Mouse (Mus musculus) spleen, adult 2 months (tissue): ENCODE data around the gene Cacna1a. TPM values are rescaled to one million over a fixed set of nuclear protein-coding genes. Genes with fewer than 3 reads are reported as not detected.

Source experiments
- DNase-seq, 2 experiments: peaks; one replicate each; pipeline versions ENCODE4 v3.0.0 to v3.0.0-alpha.2; 2012 to 2021; ENCODE audit warnings: low spot score in 2 of 2, low read depth in 1 of 2
- H3K27ac ChIP-seq: fragments of 200-500 bp; 2 replicates; pipeline ENCODE4 v1.5.1; 2012; ENCODE audit warnings: low read length, inconsistent platforms; ENCODE audit not compliant: insufficient read depth
- H3K27me3 ChIP-seq: fragments of 200-500 bp; 2 replicates; pipeline ENCODE4 v1.6.1; 2012; ENCODE audit warnings: mild to moderate bottlenecking, moderate library complexity, low read length, inconsistent platforms; ENCODE audit not compliant: control insufficient read depth, insufficient read depth
- H3K36me3 ChIP-seq: fragments of 200-500 bp; 2 replicates; pipeline ENCODE4 v1.6.1; 2012; ENCODE audit warnings: mild to moderate bottlenecking, low read length, inconsistent platforms; ENCODE audit not compliant: control insufficient read depth, insufficient read depth
- H3K4me1 ChIP-seq: fragments of 200-500 bp; 2 replicates; pipeline ENCODE4 v1.6.1; 2011; ENCODE audit warnings: inconsistent platforms; ENCODE audit not compliant: control insufficient read depth, insufficient read depth, insufficient read length
- H3K4me3 ChIP-seq: fragments of 200-500 bp; 2 replicates; pipeline ENCODE4 v1.5.1; 2011; ENCODE audit warnings: mild to moderate bottlenecking, inconsistent platforms; ENCODE audit not compliant: insufficient read depth, insufficient read length; ENCODE audit errors: extremely low read depth
- CTCF ChIP-seq: fragments of 200-500 bp; IDR thresholded peaks from 2 replicates; pipeline ENCODE4 v1.5.1; 2011; ENCODE audit warnings: mild to moderate bottlenecking, inconsistent platforms; ENCODE audit not compliant: insufficient read depth, insufficient read length, insufficient replicate concordance; ENCODE audit errors: extremely low read depth
- POLR2A ChIP-seq: fragments of 200-500 bp; IDR thresholded peaks from 2 replicates; pipeline ENCODE4 v1.6.1; 2011; ENCODE audit warnings: low read depth, low read length, inconsistent platforms
- WGBS: fragments of 180-500 bp; shearing (Covaris S2); methylation state at CpG from one replicate; pipeline ENCODE4 v1.1.7; 2018; 5-methylcytosine and 5-hydroxymethylcytosine counted together
- polyA plus RNA-seq: library from polyadenylated mRNA; depleted of rRNA; stranded (reverse); fragments of >200 nt; gene quantifications from 2 replicates; pipeline ENCODE4 v1.2.3, GENCODE M21; 2012

Gene Cacna1a
- polyA plus RNA-seq, 1 experiment = 7.0 TPM

GRCm38 (mm10) chr8:84630145-84630544, 241.9 kb downstream of the Cacna1a start:
- Histone ChIP-seq H3K27ac (no peak overlapping the region), H3K4me1 (no peaks in the 10 kb centered on the region), H3K27me3 (no peaks in the 10 kb centered on the region), H3K36me3 (no peaks in the 10 kb centered on the region), H3K4me3 (no peak overlapping the region)
- WGBS = 72% methylated on average over 4 of the region's 4 CpGs
- no peak for DNase-seq
- no peak for TF ChIP-seq POLR2A
- TF ChIP-seq CTCF = no peak

- H3K27me3 ChIP-seq = no peaks in the 10 kb centered on the region
- no peaks in the 10 kb centered on the region for H3K4me1 ChIP-seq
- no peak overlapping the region for H3K4me3 ChIP-seq
- no peak overlapping the region for H3K27ac ChIP-seq
- DNase-seq = no peak
- no peaks in the 10 kb centered on the region for H3K36me3 ChIP-seq
- TF ChIP-seq POLR2A = no peak
- no peak for TF ChIP-seq CTCF
- WGBS = 85% methylated on average over 4 of the region's 4 CpGs
Observed at GRCm38 (mm10) chr8:84631813-84632212, 243.6 kb downstream of the Cacna1a start.

GRCm38 (mm10) chr8:84633841-84634584, 245.8 kb downstream of the Cacna1a start:
- DNase-seq = no peak
- H3K4me3 ChIP-seq = no peak overlapping the region
- TF ChIP-seq POLR2A (no peak), CTCF (no peak)
- no peaks in the 10 kb centered on the region for H3K27me3 ChIP-seq
- H3K27ac ChIP-seq = no peak overlapping the region
- WGBS = 79% methylated on average over 10 of the region's 10 CpGs
- H3K36me3 ChIP-seq = no peaks in the 10 kb centered on the region
- peaks cover 5% of the 10 kb centered on the region; the same call in 1 of the 2 replicates for H3K4me1 ChIP-seq

GRCm38 (mm10) chr8:84634849-84635304, 246.6 kb downstream of the Cacna1a start:
- Histone ChIP-seq H3K27me3 (no peaks in the 10 kb centered on the region), H3K4me3 (no peak overlapping the region), H3K4me1 (peaks cover 5% of the 10 kb centered on the region; the same call in 1 of the 2 replicates), H3K36me3 (no peaks in the 10 kb centered on the region), H3K27ac (no peak overlapping the region)
- no peak for TF ChIP-seq CTCF
- no peak for TF ChIP-seq POLR2A
- 87% methylated on average over 9 of the region's 9 CpGs for WGBS
- DNase-seq = no peak

- DNase-seq = no peak
- Histone ChIP-seq H3K27ac (no peak overlapping the region), H3K4me3 (no peak overlapping the region), H3K36me3 (no peaks in the 10 kb centered on the region), H3K27me3 (no peaks in the 10 kb centered on the region), H3K4me1 (peaks cover 8% of the 10 kb centered on the region; the same call in 1 of the 2 replicates)
- TF ChIP-seq CTCF (no peak), POLR2A (no peak)
- WGBS = 91% methylated on average over 14 of the region's 14 CpGs
Observed at GRCm38 (mm10) chr8:84635397-84636050, 247.3 kb downstream of the Cacna1a start.

- 95% methylated on average over 17 of the region's 17 CpGs for WGBS
- Histone ChIP-seq H3K36me3 (no peaks in the 10 kb centered on the region), H3K4me3 (no peak overlapping the region), H3K4me1 (peaks cover 8% of the 10 kb centered on the region; the same call in 1 of the 2 replicates), H3K27ac (no peak overlapping the region), H3K27me3 (no peaks in the 10 kb centered on the region)
- no peak for DNase-seq
- TF ChIP-seq CTCF (no peak), POLR2A (no peak)
Observed at GRCm38 (mm10) chr8:84636051-84636691, 247.9 kb downstream of the Cacna1a start.
